Mouse (Mus musculus) liver, embryonic 14.5 days (tissue): ENCODE measurements around the gene Btn1a1. TPM values are rescaled to one million over a fixed set of nuclear protein-coding genes. Genes with fewer than 3 reads are reported as not detected.
A peak's percentile ranks its signal among the peaks of the same experiment; 100 is the strongest.

Experiments used
- ATAC-seq: fragments of 200-750 bp; cut with Nextera tagmentation; 2 replicates; pipeline ENCODE4 v1.8.0; 2017; ENCODE audit warnings: moderate number of reproducible peaks, mild to moderate bottlenecking, moderate library complexity; ENCODE audit not compliant: insufficient read depth
- DNase-seq, 3 experiments: peaks; one replicate each; pipeline ENCODE4 v3.0.0-alpha.2; 2012 to 2013; ENCODE audit warnings: low read depth in 3 of 3, low spot score in 3 of 3
- H3K27ac ChIP-seq: fragments of 300-500 bp; sonication (generic); 2 replicates; pipeline ENCODE4 v1.5.1; 2014; ENCODE audit warnings: moderate library complexity, mild to moderate bottlenecking, control low read depth, inconsistent platforms
- H3K27me3 ChIP-seq: fragments of 300-500 bp; sonication (generic); 2 replicates; pipeline ENCODE4 v1.6.1; 2014; ENCODE audit warnings: mild to moderate bottlenecking, low read length, moderate library complexity; ENCODE audit not compliant: control insufficient read depth, insufficient read depth
- H3K36me3 ChIP-seq: fragments of 300-500 bp; sonication (generic); replicated peaks from 2 replicates; pipeline ENCODE4 v1.6.1; 2014; ENCODE audit warnings: low read depth; ENCODE audit not compliant: control insufficient read depth, insufficient read depth
- H3K4me1 ChIP-seq, 2 experiments: fragments of 200-500 bp in 1 of 2; fragments of 300-500 bp in 1 of 2; sonication (generic) in 1 of 2; replicated peaks; 2 replicates each; pipeline ENCODE4 v1.6.1; 2012 to 2014; ENCODE audit warnings: antibody characterized with exemption in 1 of 2, inconsistent platforms in 1 of 2, low read length in 1 of 2; ENCODE audit not compliant: control insufficient read depth in 2 of 2, insufficient read depth in 2 of 2
- H3K4me2 ChIP-seq: fragments of 300-500 bp; sonication (generic); 2 replicates; pipeline ENCODE4 v1.6.1; 2014; ENCODE audit warnings: low read depth, mild to moderate bottlenecking, control low read depth, moderate library complexity
- H3K4me3 ChIP-seq, 2 experiments: fragments of 200-500 bp in 1 of 2; fragments of 300-500 bp in 1 of 2; sonication (generic) in 1 of 2; 2 replicates each; pipeline ENCODE4 v1.5.1; 2012 to 2014; ENCODE audit warnings: low read depth in 2 of 2, low read length in 2 of 2, mild to moderate bottlenecking in 2 of 2, control low read depth in 1 of 2, inconsistent platforms in 1 of 2, moderate library complexity in 1 of 2; ENCODE audit not compliant: insufficient read depth in 1 of 2
- H3K9ac ChIP-seq: fragments of 300-500 bp; sonication (generic); replicated peaks from 2 replicates; pipeline ENCODE4 v1.6.1; 2014; ENCODE audit warnings: mild to moderate bottlenecking, control low read depth, moderate library complexity
- H3K9me3 ChIP-seq: fragments of 300-500 bp; sonication (generic); 2 replicates; pipeline ENCODE4 v1.6.1; 2016; ENCODE audit warnings: low read length, mixed read lengths; ENCODE audit not compliant: control insufficient read depth
- CTCF ChIP-seq: IDR thresholded peaks from 2 replicates; pipeline ENCODE4 v1.5.1; 2016; ENCODE audit warnings: antibody characterized with exemption, low read depth, control low read depth
- EP300 ChIP-seq: IDR thresholded peaks from 2 replicates; pipeline ENCODE4 v1.6.1; 2016; ENCODE audit warnings: antibody characterized with exemption, low read depth
- WGBS: fragments of 180-500 bp; shearing (Covaris S2); extraction: QIAGEN DNeasy Blood & Tissue Kit; methylation state at CpG from one replicate; pipeline ENCODE4 v1.1.7; 2014; ENCODE audit not compliant: insufficient replicate concordance; 5-methylcytosine and 5-hydroxymethylcytosine counted together
- polyA plus RNA-seq, 2 experiments: library from polyadenylated mRNA; depleted of rRNA in 1 of 2; stranded (reverse) in 1 of 2; unstranded in 1 of 2; fragments of >200 nt; fragmentation: Nextera tagmentation in 1 of 2; extraction: Ambion mirVana in 1 of 2; gene quantifications; 2 replicates each; pipeline versions ENCODE4 v1.2.1 to v1.2.3; 2012 to 2014

The Btn1a1 gene
- polyA plus RNA-seq, 2 experiments, result 1.5 to 2.1 TPM

- Histone ChIP-seq H3K4me2 (no peak overlapping the region), H3K9ac (no peak overlapping the region), H3K4me3 (no peak overlapping the region), H3K27me3 (no peaks in the 10 kb centered on the region), H3K36me3 (no peaks in the 10 kb centered on the region), H3K27ac (no peak overlapping the region), H3K9me3 (no peaks in the 10 kb centered on the region), H3K4me1 (peaks cover 12 to 29% of the 10 kb centered on the region in 2 experiments)
- DNase-seq (no peak), ATAC-seq (no peak)
- 59% methylated on average over 6 of the region's 6 CpGs for WGBS
- TF ChIP-seq EP300 (no peak), CTCF (no peak)
Observed at GRCm38 (mm10) chr13:23495526-23495925, 29.8 kb upstream of the Btn1a1 start.

DNA sequence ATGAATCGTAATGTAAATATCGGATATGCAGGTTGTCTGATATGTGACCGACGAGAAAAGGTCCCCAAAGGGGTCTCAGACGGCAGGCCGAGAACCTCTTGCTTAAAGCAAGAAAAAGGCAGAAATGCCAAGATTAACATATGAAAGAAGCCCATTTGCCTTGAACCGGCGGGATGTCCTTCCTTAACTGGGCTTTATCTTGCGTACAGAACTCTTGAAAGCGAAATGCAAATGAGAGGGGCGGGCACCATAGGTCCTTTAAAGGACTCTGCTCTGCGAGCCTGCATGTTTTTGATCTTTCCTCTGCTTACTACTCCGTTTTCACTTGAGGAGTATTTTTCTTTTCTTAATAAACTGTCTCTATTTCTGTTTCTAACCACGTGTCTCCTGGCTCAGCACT is 26.3 kb upstream of the Btn1a1 start:
- Histone ChIP-seq H3K4me1 (peaks cover 10 to 12% of the 10 kb centered on the region in 2 experiments), H3K9ac (0 out of 2 replicates have a peak overlapping the region, but pooled peaks have one; percentile 32), H3K4me2 (peak overlapping the region; percentile 70), H3K9me3 (no peaks in the 10 kb centered on the region), H3K27ac (no peak overlapping the region), H3K27me3 (no peaks in the 10 kb centered on the region), H3K4me3 (peak overlapping the region; percentile 42 to 62), H3K36me3 (no peaks in the 10 kb centered on the region)
- ATAC-seq (no peak), DNase-seq (no peak)
- WGBS, result 8% methylated on average over 14 of the region's 14 CpGs
- TF ChIP-seq EP300, result no peak
- TF ChIP-seq CTCF, result no peak

- WGBS, result 16% methylated on average over 1 of the region's 1 CpGs
- no peak for DNase-seq
- Histone ChIP-seq H3K9me3 (no peaks in the 10 kb centered on the region), H3K4me1 (peaks cover 10 to 12% of the 10 kb centered on the region in 2 experiments), H3K36me3 (no peaks in the 10 kb centered on the region), H3K27me3 (no peaks in the 10 kb centered on the region; the same call in 1 of the 2 replicates), H3K9ac (no peak overlapping the region), H3K4me3 (no peak overlapping the region), H3K4me2 (peak overlapping the region; percentile 2; the same call in 1 of the 2 replicates), H3K27ac (no peak overlapping the region)
- ATAC-seq, result peak; percentile 56; the same call in 1 of the 2 replicates
- TF ChIP-seq EP300 (peak; percentile 71), CTCF (no peak)
Observed at GRCm38 (mm10) chr13:23491263-23491662, 25.6 kb upstream of the Btn1a1 start.

GRCm38 (mm10) chr13:23490863-23491262 is 25.2 kb upstream of the Btn1a1 start:
- Histone ChIP-seq H3K9me3 (no peaks in the 10 kb centered on the region), H3K4me1 (peaks cover 10 to 12% of the 10 kb centered on the region in 2 experiments), H3K9ac (no peak overlapping the region), H3K4me3 (no peak overlapping the region), H3K27ac (no peak overlapping the region), H3K4me2 (no peak overlapping the region), H3K27me3 (no peaks in the 10 kb centered on the region; the same call in 1 of the 2 replicates), H3K36me3 (no peaks in the 10 kb centered on the region)
- ATAC-seq (no peak), DNase-seq (no peak)
- 5% methylated on average over 1 of the region's 1 CpGs for WGBS
- TF ChIP-seq CTCF (no peak), EP300 (no peak)

GRCm38 (mm10) chr13:23488400-23489322 is 23.0 kb upstream of the Btn1a1 start, which contains the start of gene Btn2a2:
Gene Btn2a2, minus strand, starts transcription at chr13:23488857.
- ATAC-seq, result peak; percentile 73
- no peak for DNase-seq
- H3K4me2 ChIP-seq, result peak within 1 kb of the TSS; percentile 48
- H3K4me1 ChIP-seq, result peaks cover 10 to 12% of the 10 kb centered on the region in 2 experiments
- H3K9ac ChIP-seq, result no peak within 1 kb of the TSS
- no peaks in the 10 kb centered on the region for H3K9me3 ChIP-seq
- peak within 1 kb of the TSS; percentile 0 to 13; a peak in 1 of 4 replicates for H3K4me3 ChIP-seq
- no peak within 1 kb of the TSS for H3K27ac ChIP-seq
- 6% methylated on average over 13 of the region's 14 CpGs for WGBS
- H3K27me3 ChIP-seq, result no peaks in the 10 kb centered on the region; the same call in 1 of the 2 replicates
- no peaks in the 10 kb centered on the region for H3K36me3 ChIP-seq
- TF ChIP-seq EP300, result no peak
- TF ChIP-seq CTCF, result no peak
